Mouse (Mus musculus): ENCODE results near the gene Pcdh15. TPM values are rescaled to one million over a fixed set of nuclear protein-coding genes. Genes with fewer than 3 reads are reported as not detected.

Gene Pcdh15
- polyA plus RNA-seq, 1 experiment from 2014 or later, result 0.53 TPM

DNA sequence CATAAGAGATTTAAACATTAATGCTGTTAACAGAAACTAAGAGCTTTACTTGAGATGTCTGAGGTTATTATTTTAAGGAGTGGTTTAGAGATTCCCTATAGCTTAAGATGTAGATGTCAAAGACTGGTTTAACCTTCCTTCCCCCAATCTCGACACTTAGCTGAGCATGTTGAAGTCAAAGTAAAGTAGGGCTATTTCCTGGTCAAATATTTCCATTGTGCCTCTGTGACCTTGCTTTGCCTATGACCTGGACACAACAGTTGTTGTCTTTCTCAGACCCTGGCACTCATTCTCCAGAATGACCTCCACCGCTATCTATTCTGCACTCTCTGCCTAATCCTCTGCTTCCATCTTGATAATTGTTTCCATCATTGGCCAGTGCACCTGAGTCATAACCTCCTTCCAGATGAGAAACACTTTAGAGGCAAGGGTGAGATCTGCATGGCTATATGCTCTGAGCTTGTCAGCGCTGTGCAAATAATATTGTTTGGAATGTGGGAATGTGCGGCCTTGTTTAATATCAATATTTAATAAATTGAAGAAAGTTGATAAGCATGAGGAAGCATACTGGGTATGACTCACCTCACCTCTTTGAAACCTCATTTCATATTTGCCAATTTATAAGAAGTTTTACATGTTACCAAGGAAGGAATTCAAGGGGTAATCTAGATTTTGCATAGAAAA, 833.0 kb downstream of the Pcdh15 start:
- H3K4me1 ChIP-seq (ENCODE audit: control insufficient read depth, insufficient read depth, low read length), result no peaks in the 10 kb centered on the region
- no peak overlapping the region for H3K9ac ChIP-seq (ENCODE audit: low read length)
- DNase-seq (ENCODE audit: low spot score, missing footprints), result no peak
- no peak for ATAC-seq (ENCODE audit: low FRiP score)
- H3K27ac ChIP-seq (ENCODE audit: low read depth, low read length), result no peak overlapping the region
- WGBS, result 91% methylated on average over 4 of the region's 4 CpGs
- no peak overlapping the region for H3K4me3 ChIP-seq (ENCODE audit: low read depth, low read length)
- no peaks in the 10 kb centered on the region for H3K36me3 ChIP-seq (ENCODE audit: control insufficient read depth, insufficient read depth, low read length)
- H3K4me2 ChIP-seq, result no peak overlapping the region
- no peaks in the 10 kb centered on the region for H3K27me3 ChIP-seq (ENCODE audit: control insufficient read depth, insufficient read depth, low read length)
- H3K9me3 ChIP-seq (ENCODE audit: control insufficient read depth, low read length), result no peaks in the 10 kb centered on the region

GRCm38 (mm10) chr10:73936121-73936520, 837.0 kb downstream of the Pcdh15 start:
- DNase-seq (ENCODE audit: low spot score, missing footprints) (peak; percentile 14), ATAC-seq (ENCODE audit: low FRiP score) (no peak)
- WGBS, result 83% methylated on average over 5 of the region's 5 CpGs
- H3K4me2 ChIP-seq, result no peak overlapping the region
- H3K9me3 ChIP-seq (ENCODE audit: control insufficient read depth, low read length), result no peaks in the 10 kb centered on the region
- no peaks in the 10 kb centered on the region for H3K27me3 ChIP-seq (ENCODE audit: control insufficient read depth, insufficient read depth, low read length)
- no peak overlapping the region for H3K4me3 ChIP-seq (ENCODE audit: low read depth, low read length)
- no peaks in the 10 kb centered on the region for H3K4me1 ChIP-seq (ENCODE audit: control insufficient read depth, insufficient read depth, low read length)
- no peaks in the 10 kb centered on the region for H3K36me3 ChIP-seq (ENCODE audit: control insufficient read depth, insufficient read depth, low read length)
- no peak overlapping the region for H3K27ac ChIP-seq (ENCODE audit: low read depth, low read length)
- no peak overlapping the region for H3K9ac ChIP-seq (ENCODE audit: low read length)

- Histone ChIP-seq H3K4me2 (no peak overlapping the region), H3K27me3 (ENCODE audit: control insufficient read depth, insufficient read depth, low read length) (no peaks in the 10 kb centered on the region), H3K4me3 (ENCODE audit: low read depth, low read length) (no peak overlapping the region), H3K4me1 (ENCODE audit: control insufficient read depth, insufficient read depth, low read length) (no peaks in the 10 kb centered on the region), H3K36me3 (ENCODE audit: control insufficient read depth, insufficient read depth, low read length) (no peaks in the 10 kb centered on the region), H3K27ac (ENCODE audit: low read depth, low read length) (no peak overlapping the region), H3K9ac (ENCODE audit: low read length) (no peak overlapping the region), H3K9me3 (ENCODE audit: control insufficient read depth, low read length) (no peaks in the 10 kb centered on the region)
- 80% methylated on average over 3 of the region's 3 CpGs for WGBS
- no peak for ATAC-seq (ENCODE audit: low FRiP score)
- peak; percentile 33 for DNase-seq (ENCODE audit: low spot score, missing footprints)
Observed at GRCm38 (mm10) chr10:73938989-73939388, 839.8 kb downstream of the Pcdh15 start.

GRCm38 (mm10) chr10:73947799-73948198, 848.7 kb downstream of the Pcdh15 start:
- H3K36me3 ChIP-seq (ENCODE audit: control insufficient read depth, insufficient read depth, low read length), result no peaks in the 10 kb centered on the region

DNA sequence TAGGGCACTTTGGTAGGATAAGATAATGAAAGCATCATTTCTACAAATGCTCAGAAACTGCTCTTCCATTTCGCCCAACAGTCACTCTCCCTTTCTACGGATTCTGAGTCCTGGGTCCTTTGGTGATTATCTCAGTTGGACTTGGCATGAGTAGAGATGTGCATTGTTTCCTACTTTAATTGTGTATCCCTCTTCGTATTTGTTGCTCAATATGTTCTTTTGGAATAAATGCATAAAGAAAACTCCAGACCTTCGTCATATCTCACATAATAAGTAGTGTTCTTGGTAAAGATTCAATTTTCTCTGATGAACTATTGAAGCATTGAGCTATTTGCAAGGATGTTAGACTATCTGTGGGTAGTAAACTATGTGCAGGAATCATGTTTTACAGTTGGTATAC, 854.2 kb downstream of the Pcdh15 start:
- no peak overlapping the region for H3K4me3 ChIP-seq (ENCODE audit: low read depth, low read length)

More at GRCm38 (mm10) chr10:73947799-73948198, 848.7 kb downstream of the Pcdh15 start:
- no peak for ATAC-seq (ENCODE audit: low FRiP score)
- 86% methylated on average over 2 of the region's 2 CpGs for WGBS
- no peaks in the 10 kb centered on the region for H3K4me1 ChIP-seq (ENCODE audit: control insufficient read depth, insufficient read depth, low read length)
- no peak overlapping the region for H3K4me2 ChIP-seq
- DNase-seq (ENCODE audit: low spot score, missing footprints), result peak; percentile 2
- no peak overlapping the region for H3K4me3 ChIP-seq (ENCODE audit: low read depth, low read length)
- no peaks in the 10 kb centered on the region for H3K27me3 ChIP-seq (ENCODE audit: control insufficient read depth, insufficient read depth, low read length)
- H3K9ac ChIP-seq (ENCODE audit: low read length), result no peak overlapping the region
- H3K9me3 ChIP-seq (ENCODE audit: control insufficient read depth, low read length), result no peaks in the 10 kb centered on the region
- H3K27ac ChIP-seq (ENCODE audit: low read depth, low read length), result no peak overlapping the region

DNA sequence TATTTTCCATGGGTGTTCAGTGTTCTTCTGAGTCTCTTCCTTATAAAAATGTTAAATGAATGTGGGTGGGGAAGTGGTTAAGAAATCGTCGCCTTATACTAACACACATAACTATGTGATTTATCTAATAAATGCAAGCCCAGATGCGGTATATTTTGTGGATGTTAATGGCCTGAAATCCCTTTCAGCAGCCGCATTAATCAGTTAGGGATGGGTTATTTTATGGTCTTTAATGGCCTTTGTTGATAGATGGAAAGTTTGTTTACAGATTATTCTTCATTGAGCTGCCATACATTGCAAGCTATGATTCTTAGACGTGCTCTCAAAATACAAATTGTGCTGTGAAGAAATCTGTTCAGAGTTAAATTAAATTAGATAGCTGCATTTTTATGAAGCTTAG, 884.9 kb downstream of the Pcdh15 start:
- Histone ChIP-seq H3K27ac (ENCODE audit: low read depth, low read length) (no peak overlapping the region), H3K9me3 (ENCODE audit: control insufficient read depth, low read length) (no peaks in the 10 kb centered on the region), H3K36me3 (ENCODE audit: control insufficient read depth, insufficient read depth, low read length) (no peaks in the 10 kb centered on the region), H3K27me3 (ENCODE audit: control insufficient read depth, insufficient read depth, low read length) (no peaks in the 10 kb centered on the region), H3K9ac (ENCODE audit: low read length) (no peak overlapping the region), H3K4me2 (no peak overlapping the region), H3K4me1 (ENCODE audit: control insufficient read depth, insufficient read depth, low read length) (no peaks in the 10 kb centered on the region), H3K4me3 (ENCODE audit: low read depth, low read length) (no peak overlapping the region)
- 80% methylated on average over 5 of the region's 5 CpGs for WGBS
- ATAC-seq (ENCODE audit: low FRiP score), result no peak
- no peak for DNase-seq (ENCODE audit: low spot score, missing footprints)

More for the DNA sequence above, 854.2 kb downstream of the Pcdh15 start:
- no peak overlapping the region for H3K27ac ChIP-seq (ENCODE audit: low read depth, low read length)
- 86% methylated on average over 4 of the region's 4 CpGs for WGBS
- no peak overlapping the region for H3K4me2 ChIP-seq
- H3K27me3 ChIP-seq (ENCODE audit: control insufficient read depth, insufficient read depth, low read length), result no peaks in the 10 kb centered on the region
- H3K4me1 ChIP-seq (ENCODE audit: control insufficient read depth, insufficient read depth, low read length), result no peaks in the 10 kb centered on the region
- ATAC-seq (ENCODE audit: low FRiP score) (no peak), DNase-seq (ENCODE audit: low spot score, missing footprints) (no peak)
- no peaks in the 10 kb centered on the region for H3K9me3 ChIP-seq (ENCODE audit: control insufficient read depth, low read length)
- no peak overlapping the region for H3K9ac ChIP-seq (ENCODE audit: low read length)
- H3K36me3 ChIP-seq (ENCODE audit: control insufficient read depth, insufficient read depth, low read length), result no peaks in the 10 kb centered on the region

DNA sequence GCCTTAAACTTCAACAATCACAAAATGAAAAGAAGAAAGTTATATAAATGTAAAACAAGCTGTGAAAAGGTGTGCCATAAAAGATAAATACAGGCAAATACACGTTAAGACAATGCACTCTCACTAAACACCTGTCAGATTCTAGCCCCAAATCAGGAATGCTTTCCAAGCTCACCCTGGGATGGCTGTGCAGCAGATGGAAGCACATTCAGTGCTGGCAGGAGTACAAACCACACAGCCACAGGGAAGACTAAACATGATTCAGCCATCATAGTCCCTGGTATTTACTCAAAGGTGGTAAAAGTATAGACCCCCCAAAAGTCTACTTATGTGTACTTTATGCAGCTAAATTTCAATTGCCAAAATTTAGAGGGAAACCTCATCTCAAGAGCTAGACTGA, 909.7 kb downstream of the Pcdh15 start:
- H3K27me3 ChIP-seq (ENCODE audit: control insufficient read depth, insufficient read depth, low read length), result no peaks in the 10 kb centered on the region
- no peak overlapping the region for H3K27ac ChIP-seq (ENCODE audit: low read depth, low read length)
- no peak overlapping the region for H3K9ac ChIP-seq (ENCODE audit: low read length)
- H3K4me3 ChIP-seq (ENCODE audit: low read depth, low read length), result no peak overlapping the region
- H3K9me3 ChIP-seq (ENCODE audit: control insufficient read depth, low read length), result no peaks in the 10 kb centered on the region
- H3K4me2 ChIP-seq, result no peak overlapping the region
- 62% methylated on average over 1 of the region's 1 CpGs for WGBS
- H3K4me1 ChIP-seq (ENCODE audit: control insufficient read depth, insufficient read depth, low read length), result no peaks in the 10 kb centered on the region
- no peaks in the 10 kb centered on the region for H3K36me3 ChIP-seq (ENCODE audit: control insufficient read depth, insufficient read depth, low read length)
- no peak for ATAC-seq (ENCODE audit: low FRiP score)
- no peak for DNase-seq (ENCODE audit: low spot score, missing footprints)

DNA sequence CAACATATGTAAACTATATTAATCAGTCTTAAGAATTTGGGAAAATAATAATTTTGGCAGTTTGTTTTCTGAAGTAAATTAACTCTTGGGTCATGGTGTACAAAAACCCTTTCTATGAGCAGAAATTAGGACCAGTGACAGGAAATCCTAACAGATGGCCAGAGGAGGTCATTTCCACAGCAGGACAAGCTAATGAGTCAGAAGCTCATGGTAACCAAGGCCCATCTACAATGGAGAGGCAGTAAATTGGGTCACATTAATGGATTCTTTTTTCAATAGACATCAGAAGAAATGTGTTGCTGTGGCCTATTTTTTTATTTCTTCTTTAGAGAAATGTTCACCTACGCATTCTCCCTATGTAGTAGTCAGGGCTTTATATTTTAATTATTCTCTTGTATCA, 923.9 kb downstream of the Pcdh15 start:
- H3K36me3 ChIP-seq (ENCODE audit: control insufficient read depth, insufficient read depth, low read length), result no peaks in the 10 kb centered on the region
- no peaks in the 10 kb centered on the region for H3K9me3 ChIP-seq (ENCODE audit: control insufficient read depth, low read length)
- DNase-seq (ENCODE audit: low spot score, missing footprints), result no peak
- H3K4me3 ChIP-seq (ENCODE audit: low read depth, low read length), result no peak overlapping the region
- ATAC-seq (ENCODE audit: low FRiP score), result no peak
- no peak overlapping the region for H3K9ac ChIP-seq (ENCODE audit: low read length)
- whole genome bisulfite sequencing, result 89% methylated on average over 1 of the region's 1 CpGs
- no peak overlapping the region for H3K4me2 ChIP-seq
- H3K27ac ChIP-seq (ENCODE audit: low read depth, low read length), result no peak overlapping the region
- H3K27me3 ChIP-seq (ENCODE audit: control insufficient read depth, insufficient read depth, low read length), result no peaks in the 10 kb centered on the region
- H3K4me1 ChIP-seq (ENCODE audit: control insufficient read depth, insufficient read depth, low read length), result no peaks in the 10 kb centered on the region

DNA sequence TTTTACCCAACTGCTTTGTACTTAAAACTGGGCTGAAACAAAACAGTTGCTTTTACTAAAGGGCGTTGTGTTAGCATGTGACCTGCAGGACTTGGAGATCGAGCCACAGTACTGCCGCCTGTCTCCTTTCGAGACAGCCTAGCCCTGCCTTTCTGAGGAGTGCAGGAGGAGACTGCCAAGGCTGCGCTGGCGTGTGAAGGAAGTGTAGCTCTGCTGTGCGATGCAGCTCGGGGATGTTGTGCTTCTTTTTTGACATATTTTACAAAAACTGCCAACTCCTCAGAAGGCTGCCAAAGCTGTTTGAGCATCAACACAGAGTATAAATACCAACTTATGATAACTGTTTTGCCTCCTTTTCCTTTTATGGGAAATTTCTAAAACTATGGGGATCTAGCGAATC, 953.9 kb downstream of the Pcdh15 start:
- no peak for ATAC-seq (ENCODE audit: low FRiP score)
- WGBS, result 60% methylated on average over 9 of the region's 9 CpGs

More for the DNA sequence above, 953.9 kb downstream of the Pcdh15 start:
- no peaks in the 10 kb centered on the region for H3K9me3 ChIP-seq (ENCODE audit: control insufficient read depth, low read length)
- no peak overlapping the region for H3K9ac ChIP-seq (ENCODE audit: low read length)
- no peak overlapping the region for H3K4me3 ChIP-seq (ENCODE audit: low read depth, low read length)
- DNase-seq (ENCODE audit: low spot score, missing footprints), result no peak
- no peaks in the 10 kb centered on the region for H3K4me1 ChIP-seq (ENCODE audit: control insufficient read depth, insufficient read depth, low read length)
- H3K27ac ChIP-seq (ENCODE audit: low read depth, low read length), result no peak overlapping the region
- no peaks in the 10 kb centered on the region for H3K27me3 ChIP-seq (ENCODE audit: control insufficient read depth, insufficient read depth, low read length)
- no peaks in the 10 kb centered on the region for H3K36me3 ChIP-seq (ENCODE audit: control insufficient read depth, insufficient read depth, low read length)
- H3K4me2 ChIP-seq, result no peak overlapping the region

Data from midbrain, embryonic 11.5 days (tissue).